Mouse (Mus musculus) erythroblast, embryonic 14.5 days (primary cell): Measurements from ENCODE around the gene Rcan1. TPM values are rescaled to one million over a fixed set of nuclear protein-coding genes. Genes with fewer than 3 reads are reported as not detected.

Experiments used
- H3K27me3 ChIP-seq: 2 replicates; pipeline ENCODE4 v1.6.1; 2012; ENCODE audit warnings: inconsistent platforms; ENCODE audit not compliant: control insufficient read depth
- H3K36me3 ChIP-seq: 2 replicates; pipeline ENCODE4 v1.6.1; 2012; ENCODE audit warnings: mild to moderate bottlenecking, inconsistent platforms; ENCODE audit not compliant: control insufficient read depth
- H3K4me1 ChIP-seq: 2 replicates; pipeline ENCODE4 v1.6.1; 2012; ENCODE audit warnings: inconsistent platforms; ENCODE audit not compliant: control insufficient read depth
- H3K4me3 ChIP-seq: replicated peaks from 2 replicates; pipeline ENCODE3; 2012; ENCODE audit warnings: moderate library complexity, mild to moderate bottlenecking, inconsistent platforms
- H3K9me3 ChIP-seq: 2 replicates; pipeline ENCODE4 v1.6.1; 2012; ENCODE audit warnings: low read length, inconsistent platforms, mixed read lengths; ENCODE audit not compliant: control insufficient read depth
- GATA1 ChIP-seq: IDR thresholded peaks from 2 replicates; pipeline ENCODE4 v1.6.1; 2012; ENCODE audit warnings: low read length, inconsistent platforms, mixed read lengths
- TAL1 ChIP-seq: IDR thresholded peaks from 3 replicates; pipeline ENCODE4 v1.6.1; 2012; ENCODE audit warnings: low read length, inconsistent platforms, mixed read lengths
- polyA plus RNA-seq: library from polyadenylated mRNA; stranded (reverse); fragments of >175 nt; gene quantifications from 2 replicates; pipeline ENCODE4 v1.2.3, GENCODE M21; 2012

The Rcan1 gene
- polyA plus RNA-seq, 1 experiment: 1.7 TPM

- H3K36me3 ChIP-seq: peaks cover 11% of the 10 kb centered on the region
- TF ChIP-seq TAL1: no peak
- TF ChIP-seq GATA1: no peak
- no peaks in the 10 kb centered on the region for H3K9me3 ChIP-seq
- H3K4me3 ChIP-seq: no peak overlapping the region
- H3K27me3 ChIP-seq: no peaks in the 10 kb centered on the region
- peaks cover 2% of the 10 kb centered on the region for H3K4me1 ChIP-seq
Observed at GRCm38 (mm10) chr16:92443644-92444113, 27.0 kb downstream of the Rcan1 start.

- Histone ChIP-seq H3K9me3 (no peaks in the 10 kb centered on the region), H3K4me1 (peaks cover 2% of the 10 kb centered on the region), H3K27me3 (no peaks in the 10 kb centered on the region), H3K4me3 (no peak overlapping the region), H3K36me3 (peaks cover 8% of the 10 kb centered on the region; the same call in 1 of the 2 replicates)
- no peak for TF ChIP-seq TAL1
- TF ChIP-seq GATA1: no peak
Observed at GRCm38 (mm10) chr16:92442946-92443345, 27.7 kb downstream of the Rcan1 start.

GRCm38 (mm10) chr16:92442150-92442549 lies 28.5 kb downstream of the Rcan1 start:
- H3K36me3 ChIP-seq: peaks cover 8% of the 10 kb centered on the region; the same call in 1 of the 2 replicates
- no peaks in the 10 kb centered on the region for H3K9me3 ChIP-seq
- no peak overlapping the region for H3K4me3 ChIP-seq
- H3K27me3 ChIP-seq: no peaks in the 10 kb centered on the region
- peaks cover 2% of the 10 kb centered on the region for H3K4me1 ChIP-seq
- TF ChIP-seq GATA1 (no peak), TAL1 (no peak)

- peaks cover 8% of the 10 kb centered on the region; the same call in 1 of the 2 replicates for H3K36me3 ChIP-seq
Observed at GRCm38 (mm10) chr16:92441203-92441602, 29.5 kb downstream of the Rcan1 start.

GRCm38 (mm10) chr16:92440229-92440628 lies 30.4 kb downstream of the Rcan1 start:
- Histone ChIP-seq H3K4me3 (no peak overlapping the region), H3K36me3 (peaks cover 10% of the 10 kb centered on the region)
- TF ChIP-seq TAL1 (no peak), GATA1 (no peak)

More at GRCm38 (mm10) chr16:92441203-92441602, 29.5 kb downstream of the Rcan1 start:
- TF ChIP-seq GATA1 (no peak), TAL1 (no peak)
- H3K27me3 ChIP-seq: no peaks in the 10 kb centered on the region
- H3K4me3 ChIP-seq: no peak overlapping the region
- H3K9me3 ChIP-seq: no peaks in the 10 kb centered on the region
- H3K4me1 ChIP-seq: peaks cover 2% of the 10 kb centered on the region

GRCm38 (mm10) chr16:92439775-92440174 lies 30.9 kb downstream of the Rcan1 start:
- H3K4me3 ChIP-seq: no peak overlapping the region
- TF ChIP-seq GATA1 (no peak), TAL1 (no peak)
- H3K27me3 ChIP-seq: no peaks in the 10 kb centered on the region
- H3K4me1 ChIP-seq: no peaks in the 10 kb centered on the region; the same call in none of the 2 replicates
- H3K9me3 ChIP-seq: no peaks in the 10 kb centered on the region
- H3K36me3 ChIP-seq: peaks cover 12% of the 10 kb centered on the region

More at GRCm38 (mm10) chr16:92440229-92440628, 30.4 kb downstream of the Rcan1 start:
- Histone ChIP-seq H3K9me3 (no peaks in the 10 kb centered on the region), H3K27me3 (no peaks in the 10 kb centered on the region), H3K4me1 (peaks cover 1% of the 10 kb centered on the region)

GRCm38 (mm10) chr16:92435431-92435985 lies 35.2 kb downstream of the Rcan1 start:
- Histone ChIP-seq H3K4me1 (peaks cover 3% of the 10 kb centered on the region; the same call in 1 of the 2 replicates), H3K4me3 (no peak overlapping the region), H3K27me3 (no peaks in the 10 kb centered on the region), H3K36me3 (peaks cover 13% of the 10 kb centered on the region), H3K9me3 (no peaks in the 10 kb centered on the region)
- TF ChIP-seq GATA1 (no peak), TAL1 (no peak)

GRCm38 (mm10) chr16:92433176-92433575 lies 37.5 kb downstream of the Rcan1 start:
- Histone ChIP-seq H3K27me3 (no peaks in the 10 kb centered on the region), H3K9me3 (no peaks in the 10 kb centered on the region), H3K4me3 (no peak overlapping the region), H3K4me1 (peaks cover 3% of the 10 kb centered on the region; the same call in 1 of the 2 replicates), H3K36me3 (peaks cover 13% of the 10 kb centered on the region)
- TF ChIP-seq GATA1: no peak
- no peak for TF ChIP-seq TAL1

GRCm38 (mm10) chr16:92430731-92431130 lies 39.9 kb downstream of the Rcan1 start:
- Histone ChIP-seq H3K27me3 (no peaks in the 10 kb centered on the region), H3K4me3 (no peak overlapping the region), H3K4me1 (peaks cover 3% of the 10 kb centered on the region; the same call in 1 of the 2 replicates), H3K36me3 (peaks cover 13% of the 10 kb centered on the region), H3K9me3 (no peaks in the 10 kb centered on the region)
- no peak for TF ChIP-seq GATA1
- TF ChIP-seq TAL1: no peak
